Mouse (Mus musculus): ENCODE results near the gene Gnb1.

DNA sequence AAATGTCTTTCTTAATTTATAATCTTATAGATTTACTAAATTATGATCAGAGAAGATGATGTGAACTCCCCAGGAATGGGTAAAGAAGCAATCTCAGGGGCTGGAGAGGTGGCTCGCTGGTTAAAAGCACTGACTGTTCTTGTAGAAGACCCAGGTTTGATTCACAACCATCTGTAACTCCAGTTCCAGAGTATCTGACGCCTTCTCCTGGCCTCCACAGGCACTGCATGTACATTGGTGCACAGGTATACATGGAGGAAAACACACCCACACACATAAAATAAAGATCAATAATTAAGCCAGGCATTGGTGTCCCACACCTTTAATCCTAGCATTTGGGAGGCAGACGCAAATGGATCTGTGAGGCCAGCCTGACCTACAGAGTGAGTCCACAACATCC is 48.4 kb upstream of the Gnb1 start:
- TF ChIP-seq CTCF (conservative IDR thresholded peaks at IDR 0.05; ENCODE audit: low read length) (no peak), NANOG (IDR thresholded peaks at IDR 0.05; ENCODE audit: borderline replicate concordance, low read length) (no peak), POU5F1 (IDR thresholded peaks at IDR 0.05; ENCODE audit: borderline replicate concordance, low read length) (no peak)
